Mouse (Mus musculus): ENCODE results near the gene Mfsd14b.

The Mfsd14b gene

GRCm38 (mm10) chr13:65112459-65113110 is at the start of gene Mfsd14b:
Gene Mfsd14b, minus strand, starts transcription at chr13:65112975.
- peak; percentile 94 for DNase-seq (ENCODE audit: low spot score)

DNA sequence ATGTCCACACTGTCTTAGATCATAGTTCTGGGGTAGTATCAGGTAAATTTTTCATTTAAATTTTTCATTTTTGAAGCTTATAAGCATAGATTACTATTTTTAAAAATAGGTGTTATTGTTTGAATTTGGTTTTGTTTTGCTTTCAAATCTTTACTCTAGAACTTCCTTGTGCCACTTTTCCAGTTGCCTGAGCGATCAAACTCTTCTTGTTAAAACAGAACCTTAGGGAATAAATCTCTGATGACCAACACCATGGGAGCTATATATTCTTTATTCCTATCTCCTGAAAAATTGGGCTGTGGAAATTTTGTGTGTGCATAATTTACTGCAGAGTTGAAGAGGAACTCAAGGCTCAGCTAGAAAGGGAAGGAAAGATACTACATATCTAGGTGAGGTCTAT is 37.2 kb upstream of the Mfsd14b start, which contains the start of gene Olfr466:
Gene Olfr466 (plus strand): TSS at position 301 of the 400 bp plus-strand sequence.
- DNase-seq (ENCODE audit: low spot score), result no peak

GRCm38 (mm10) chr13:65137789-65138188 is 25.0 kb upstream of the Mfsd14b start, which contains the start of gene Olfr465-ps1:
Gene Olfr465-ps1, plus strand, starts transcription at chr13:65138089.
- no peak for DNase-seq (ENCODE audit: low spot score)

GRCm38 (mm10) chr13:65127063-65127847 is 14.5 kb upstream of the Mfsd14b start:
- DNase-seq (ENCODE audit: low spot score), result no peak

- DNase-seq (ENCODE audit: low spot score), result no peak
These were observed 9.3 kb upstream of the Mfsd14b start for GRCm38 (mm10) chr13:65122111-65122510.

DNA sequence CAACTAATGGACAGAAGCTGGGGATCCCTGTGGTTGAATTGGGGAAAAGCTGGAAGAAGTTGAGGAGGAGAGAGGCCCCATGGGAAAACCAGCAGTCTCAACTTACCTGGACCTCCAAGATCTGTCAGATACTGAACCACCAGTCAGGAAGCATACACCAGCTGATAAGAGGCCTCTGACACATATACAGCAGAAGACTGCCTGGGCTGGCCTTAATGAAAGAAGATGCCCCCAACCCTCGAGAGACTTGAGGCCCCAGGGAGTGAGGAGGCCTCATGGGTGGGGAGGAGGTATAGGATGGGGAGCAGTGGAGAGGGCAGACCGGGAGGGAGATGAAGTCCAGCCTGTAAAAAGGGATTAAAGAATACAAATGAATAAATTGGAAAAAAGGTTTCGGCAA is 8.2 kb upstream of the Mfsd14b start:
- no peak for DNase-seq (ENCODE audit: low spot score)

GRCm38 (mm10) chr13:65113239-65113638 is 464 bp upstream of the Mfsd14b start:
- no peak for DNase-seq (ENCODE audit: low spot score)

GRCm38 (mm10) chr13:65111961-65112360 is 814 bp downstream of the Mfsd14b start:
- peak; percentile 59 for DNase-seq (ENCODE audit: low spot score)

DNA sequence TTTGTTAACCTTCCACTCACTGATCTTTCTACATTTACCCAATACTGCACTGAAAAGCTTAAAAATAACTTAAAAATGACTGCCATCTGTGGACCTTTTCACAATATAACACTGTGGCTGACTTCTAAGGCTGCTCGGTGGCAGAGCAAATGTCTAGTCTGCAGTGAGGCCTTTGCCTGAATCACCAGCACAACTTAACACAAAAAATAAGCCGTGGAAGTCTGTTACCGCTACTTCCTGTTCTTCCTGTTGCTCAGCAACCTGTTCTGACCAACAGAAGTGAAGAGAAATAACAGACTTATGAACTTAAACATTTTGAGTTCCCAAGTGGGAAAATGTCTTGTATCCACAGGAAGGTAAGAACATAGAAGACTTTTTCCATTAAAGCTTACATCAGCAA is 11.5 kb downstream of the Mfsd14b start:
- no peak for DNase-seq (ENCODE audit: low spot score)

DNA sequence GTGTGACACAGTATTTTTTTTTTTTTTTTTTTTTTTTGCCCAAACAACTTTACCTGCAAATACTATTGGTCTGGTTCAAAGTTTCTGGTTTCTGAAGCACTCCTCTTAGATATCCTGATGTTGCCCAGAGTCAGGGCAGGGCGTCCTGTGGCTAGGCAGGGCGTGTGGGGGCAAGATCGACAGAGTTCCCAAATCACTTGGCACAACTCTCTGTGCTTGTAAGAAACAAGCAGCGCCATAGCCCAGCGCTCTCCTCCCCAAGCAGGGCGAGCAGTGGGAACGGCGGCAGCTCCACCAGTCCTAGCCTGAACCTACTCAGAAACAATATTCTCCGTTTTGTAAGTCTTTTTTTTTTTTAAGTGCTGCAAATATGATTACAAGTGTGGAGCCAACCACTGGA is 12.1 kb downstream of the Mfsd14b start:
- DNase-seq (ENCODE audit: low spot score), result no peak

DNA sequence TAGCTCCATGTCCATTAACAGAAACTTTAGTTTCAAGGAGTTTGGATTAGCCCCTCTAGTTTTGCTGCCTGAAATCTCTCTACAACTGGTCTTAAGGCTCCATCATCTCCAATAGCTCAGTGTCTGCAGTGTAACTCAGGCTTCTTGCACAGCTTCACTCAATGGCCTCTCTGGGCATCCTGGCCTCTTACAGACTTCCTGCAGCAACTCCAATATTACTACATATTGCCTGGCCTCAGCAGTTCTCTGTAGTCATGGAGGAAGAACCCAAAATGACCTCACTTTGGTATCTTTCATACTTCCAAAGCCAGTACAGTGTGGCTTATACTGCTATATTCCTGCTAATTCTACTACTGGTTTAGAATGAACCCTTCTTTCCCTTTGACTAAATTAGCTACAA is 15.8 kb downstream of the Mfsd14b start:
- DNase-seq (ENCODE audit: low spot score), result no peak

DNA sequence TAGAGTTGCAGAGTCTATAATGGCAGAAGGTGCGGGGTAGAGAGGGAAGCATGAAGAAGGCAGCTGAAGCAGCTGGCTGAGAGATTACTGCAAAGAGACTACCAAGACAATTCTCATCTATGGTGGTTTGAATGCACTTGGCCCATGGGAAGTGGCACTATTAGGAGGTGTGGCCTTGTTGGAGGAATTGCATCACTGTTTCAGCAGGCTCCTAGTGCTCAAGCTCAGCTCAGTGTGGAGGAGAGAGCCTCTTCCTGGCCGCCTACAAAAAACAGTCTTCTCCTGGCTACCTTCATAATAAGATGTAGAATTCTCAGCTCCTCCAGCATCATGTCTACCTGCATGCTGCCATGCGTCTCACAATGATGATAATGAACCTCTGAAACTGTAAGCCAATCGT is 16.9 kb downstream of the Mfsd14b start:
- no peak for DNase-seq (ENCODE audit: low spot score)

DNA sequence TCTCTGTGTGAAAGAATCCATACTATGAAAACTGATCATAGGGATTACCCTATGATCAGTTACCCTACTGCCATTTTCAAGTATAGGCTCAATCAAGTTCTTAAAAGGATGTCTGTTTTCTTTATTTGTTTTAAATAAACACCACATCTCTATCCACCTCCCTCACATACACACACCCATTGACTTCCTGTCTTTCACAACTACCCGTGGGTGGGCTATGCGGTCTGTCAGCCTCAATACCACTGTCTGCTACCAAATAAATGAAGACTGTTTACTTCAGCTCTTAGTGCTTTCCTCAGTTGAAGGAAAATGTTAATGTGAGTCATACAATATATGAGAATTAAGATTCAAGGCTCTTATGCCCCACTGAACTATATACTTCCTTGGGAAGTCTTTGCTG is 42.8 kb downstream of the Mfsd14b start:
- DNase-seq (ENCODE audit: low spot score), result no peak

- no peak for DNase-seq (ENCODE audit: low spot score)
These were observed 60.1 kb downstream of the Mfsd14b start, which contains the start of gene Prss47 for GRCm38 (mm10) chr13:65052660-65053059. Gene Prss47, minus strand, starts transcription at chr13:65052760.

DNA sequence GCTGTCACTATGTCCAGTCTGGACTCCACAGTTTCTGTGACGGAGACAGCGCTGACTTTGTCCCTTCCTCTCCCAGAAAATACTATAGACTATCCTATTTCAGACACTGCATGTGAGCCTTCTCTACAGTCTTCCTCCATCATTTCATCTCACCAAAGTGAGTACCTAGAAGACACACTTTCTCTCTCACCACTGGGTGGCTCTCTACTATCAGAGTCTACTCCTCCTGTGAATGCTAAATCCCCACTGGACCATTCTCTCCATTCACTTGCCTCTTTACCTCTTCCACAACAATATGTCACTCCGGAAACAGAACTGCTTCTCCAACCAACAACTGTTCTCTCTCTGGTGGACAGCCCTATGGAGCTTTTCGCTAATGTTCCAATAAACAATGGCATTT is 77.7 kb downstream of the Mfsd14b start:
- DNase-seq (ENCODE audit: low spot score), result peak; percentile 46

DNA sequence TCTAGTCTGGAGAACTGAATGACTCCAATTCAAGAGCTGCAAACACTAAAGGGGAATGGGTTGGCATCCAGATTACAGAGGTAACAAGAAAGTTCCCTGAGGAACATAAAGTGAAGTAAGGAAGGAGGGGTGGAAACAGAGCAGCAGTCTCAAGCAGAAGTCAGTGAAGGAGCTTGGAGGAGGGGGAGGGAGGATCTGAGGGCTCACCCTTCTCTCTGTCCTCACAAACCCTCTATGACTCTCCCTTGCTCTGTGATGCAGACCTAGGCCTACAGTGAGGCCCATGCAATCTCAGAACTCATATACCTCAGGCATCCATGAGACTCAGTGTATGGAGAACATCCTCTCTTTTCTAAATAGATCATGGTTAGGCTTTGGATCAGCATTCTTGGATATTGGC is 80.0 kb downstream of the Mfsd14b start, which contains the start of gene Spata31d1c:
Gene Spata31d1c (plus strand): TSS at position 301 of the 400 bp plus-strand sequence.
- no peak for DNase-seq (ENCODE audit: low spot score)

Measured in adipocyte (in vitro differentiated cells).